Mouse (Mus musculus) adrenal gland, adult 2 months (tissue): ENCODE results near the gene Mapkapk3. TPM values are rescaled to one million over a fixed set of nuclear protein-coding genes. Genes with fewer than 3 reads are reported as not detected.

Experiments
- microRNA-seq, 2 experiments: library from miRNA; unstranded; fragments of <30 nt; microRNA quantifications; one replicate each; pipeline ENCODE4 v1.2.0; 2021
- polyA plus RNA-seq: library from polyadenylated mRNA; depleted of rRNA; stranded (reverse); fragments of >200 nt; gene quantifications from 2 replicates; pipeline ENCODE4 v1.2.3, GENCODE M21; 2012; rRNA removed
- total RNA-seq, 2 experiments: library from RNA; stranded (reverse); gene quantifications; 2 replicates each; pipeline ENCODE4 v1.2.3; 2021

Gene Mapkapk3
- total and polyA plus RNA-seq, 3 experiments, result 27.9 to 69.9 (median 41.7) TPM

Small RNA genes within 50 kb of the gene (microRNA-seq; reads per million reads assigned to microRNA genes)
- gene Gm22238, result 0 reads per million in 2 experiments

Other genes starting within 250 kb of the Mapkapk3 start
- gene Dock3, start 58.0 kb downstream of the Mapkapk3 start, total RNA-seq, result 1 to 10 TPM; 3.3 to 4.2 TPM
- 0.81 and 2.0 TPM in 2 replicates for gene Dock3, start 58.0 kb downstream of the Mapkapk3 start, polyA plus RNA-seq
- 10 to 100 TPM; 13.9 to 18.6 TPM for gene Cish, start 6.1 kb upstream of the Mapkapk3 start, total RNA-seq
- gene Cish, start 6.1 kb upstream of the Mapkapk3 start, polyA plus RNA-seq, result 33.3 and 34.8 TPM in 2 replicates
- 10 to 100 TPM; 17.5 to 17.7 TPM for gene Hemk1, start 48.5 kb upstream of the Mapkapk3 start, total RNA-seq
- gene Hemk1, start 48.5 kb upstream of the Mapkapk3 start, polyA plus RNA-seq, result 23.5 and 25.5 TPM in 2 replicates
- gene 6430571L13Rik, start 50.7 kb upstream of the Mapkapk3 start, total RNA-seq, result 1 to 10 TPM in 1 of 2 experiments, under 1 TPM in 1; 0.69 to 1.9 TPM
- 1.3 and 1.4 TPM in 2 replicates for gene 6430571L13Rik, start 50.7 kb upstream of the Mapkapk3 start, polyA plus RNA-seq
- gene Cacna2d2, start 109.7 kb upstream of the Mapkapk3 start, total RNA-seq, result 1 to 10 TPM; 6.9 to 7.1 TPM
- gene Cacna2d2, start 109.7 kb upstream of the Mapkapk3 start, polyA plus RNA-seq, result 12.1 and 14.7 TPM in 2 replicates
- 10 to 100 TPM; 43.2 to 48.1 TPM for gene Tmem115, start 244.1 kb upstream of the Mapkapk3 start, total RNA-seq
- gene Tmem115, start 244.1 kb upstream of the Mapkapk3 start, polyA plus RNA-seq, result 84.2 and 96.5 TPM in 2 replicates